Mouse (Mus musculus) hindbrain, postnatal 0 days (tissue): ENCODE measurements at regions not wholly inside any gene's neighbourhood (a gene's known extent, or its start where the extent isn't known, plus 50 kb on each side); places are given as distances from the start of the nearest gene placed in this dataset.

Experiments
- ATAC-seq: fragments of 200-750 bp; cut with Nextera tagmentation; 2 replicates; pipeline ENCODE4 v1.8.0; 2017; ENCODE audit warnings: mild to moderate bottlenecking, moderate TSS enrichment, moderate library complexity
- DNase-seq: peaks from one replicate; pipeline ENCODE4 v3.0.0-alpha.2; 2015; ENCODE audit warnings: low spot score
- H3K27ac ChIP-seq: fragments of 300-500 bp; sonication (generic); 2 replicates; pipeline ENCODE4 v1.5.1; 2014; ENCODE audit warnings: mild to moderate bottlenecking
- H3K27me3 ChIP-seq: fragments of 300-500 bp; sonication (generic); 2 replicates; pipeline ENCODE4 v1.6.1; 2014; ENCODE audit warnings: low read length, mixed read lengths; ENCODE audit not compliant: insufficient read depth
- H3K36me3 ChIP-seq: fragments of 300-500 bp; sonication (generic); 2 replicates; pipeline ENCODE4 v1.6.1; 2014; ENCODE audit warnings: low read length, mixed read lengths; ENCODE audit not compliant: insufficient read depth
- H3K4me1 ChIP-seq: fragments of 300-500 bp; sonication (generic); 2 replicates; pipeline ENCODE4 v1.6.1; 2014; ENCODE audit warnings: antibody characterized with exemption, low read length, mixed read lengths; ENCODE audit not compliant: insufficient read depth
- H3K4me2 ChIP-seq: fragments of 300-500 bp; sonication (generic); 2 replicates; pipeline ENCODE4 v1.6.1; 2014; ENCODE audit warnings: low read depth, mild to moderate bottlenecking, low read length, moderate library complexity, mixed read lengths
- H3K4me3 ChIP-seq: fragments of 300-500 bp; sonication (generic); 2 replicates; pipeline ENCODE4 v1.5.1; 2014; ENCODE audit warnings: low read length
- H3K9ac ChIP-seq: fragments of 300-500 bp; sonication (generic); replicated peaks from 2 replicates; pipeline ENCODE4 v1.6.1; 2014; ENCODE audit warnings: mild to moderate bottlenecking, low read length, moderate library complexity, mixed read lengths
- H3K9me3 ChIP-seq: fragments of 300-500 bp; sonication (generic); 2 replicates; pipeline ENCODE4 v1.6.1; 2016; ENCODE audit warnings: low read length, mixed read lengths
- CTCF ChIP-seq: IDR thresholded peaks from 2 replicates; pipeline ENCODE4 v1.5.1; 2016; ENCODE audit warnings: antibody characterized with exemption, control low read depth, low read depth
- WGBS: fragments of 180-500 bp; shearing (Covaris S2); extraction: QIAGEN DNeasy Blood & Tissue Kit; methylation state at CpG from one replicate; pipeline ENCODE4 v1.1.7; 2014; 5-methylcytosine and 5-hydroxymethylcytosine counted together

DNA sequence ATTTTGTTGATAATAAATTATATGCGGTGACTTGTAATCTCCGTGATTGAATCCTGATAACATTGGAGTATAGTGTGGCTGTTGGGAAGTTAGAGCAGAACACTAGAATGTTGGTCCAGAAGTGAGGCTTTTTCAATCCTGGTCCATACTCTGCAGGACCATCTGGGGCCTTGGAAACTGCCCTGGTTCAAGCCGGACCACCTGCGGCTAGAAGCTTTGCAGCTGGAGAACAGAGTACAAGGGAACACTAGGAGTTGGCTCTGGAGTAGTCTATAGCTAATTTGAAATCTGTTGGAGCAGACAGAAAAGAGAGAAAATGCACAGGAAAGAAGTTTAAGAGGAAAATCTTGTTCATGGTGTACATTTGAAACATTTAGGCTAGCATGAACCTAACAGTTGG lies 79.0 kb downstream of the Casp12 start:
- H3K36me3 ChIP-seq, result no peaks in the 10 kb centered on the region
- no peaks in the 10 kb centered on the region for H3K9me3 ChIP-seq
- H3K27me3 ChIP-seq, result no peaks in the 10 kb centered on the region
- H3K4me1 ChIP-seq, result no peaks in the 10 kb centered on the region
- 88% methylated on average over 4 of the region's 4 CpGs for WGBS
- no peak overlapping the region for H3K27ac ChIP-seq
- no peak for TF ChIP-seq CTCF
- H3K4me2 ChIP-seq, result no peak overlapping the region
- peak; percentile 15 for DNase-seq
- ATAC-seq, result no peak
- no peak overlapping the region for H3K9ac ChIP-seq
- H3K4me3 ChIP-seq, result no peak overlapping the region

GRCm38 (mm10) chr9:5448180-5448579 lies 103.0 kb downstream of the Casp12 start:
- H3K9ac ChIP-seq, result no peak overlapping the region
- H3K36me3 ChIP-seq, result no peaks in the 10 kb centered on the region
- 62% methylated on average over 2 of the region's 2 CpGs for WGBS
- H3K4me1 ChIP-seq, result no peaks in the 10 kb centered on the region
- TF ChIP-seq CTCF, result no peak
- H3K9me3 ChIP-seq, result no peaks in the 10 kb centered on the region
- H3K4me3 ChIP-seq, result no peak overlapping the region
- H3K27ac ChIP-seq, result no peak overlapping the region
- H3K4me2 ChIP-seq, result no peak overlapping the region
- no peak for ATAC-seq
- no peaks in the 10 kb centered on the region for H3K27me3 ChIP-seq
- DNase-seq, result peak; percentile 20

DNA sequence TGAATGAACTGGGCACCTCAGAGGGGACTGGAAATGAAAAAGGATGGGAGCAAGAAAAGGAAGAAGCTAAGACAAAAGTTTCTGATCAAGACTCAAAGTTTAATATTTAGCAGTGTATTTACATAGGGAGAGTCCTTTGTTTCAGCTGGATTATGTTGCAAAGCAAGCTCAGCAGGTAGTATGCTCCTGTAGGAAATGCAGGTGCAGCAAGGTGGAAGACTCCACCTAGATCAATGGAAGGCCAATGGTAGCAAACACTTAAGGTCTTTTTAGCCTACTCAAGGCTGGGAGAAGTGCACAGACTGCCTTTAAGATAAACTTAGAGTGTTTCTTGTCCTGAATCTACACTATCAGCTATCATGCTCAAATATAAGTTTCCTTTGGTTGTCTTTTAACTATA lies 111.4 kb downstream of the Casp12 start:
- no peaks in the 10 kb centered on the region for H3K27me3 ChIP-seq
- no peaks in the 10 kb centered on the region for H3K9me3 ChIP-seq
- H3K36me3 ChIP-seq, result no peaks in the 10 kb centered on the region
- no peak overlapping the region for H3K27ac ChIP-seq
- no peak overlapping the region for H3K9ac ChIP-seq
- H3K4me2 ChIP-seq, result no peak overlapping the region
- ATAC-seq, result no peak
- TF ChIP-seq CTCF, result no peak
- DNase-seq, result no peak
- no peaks in the 10 kb centered on the region for H3K4me1 ChIP-seq
- no peak overlapping the region for H3K4me3 ChIP-seq

DNA sequence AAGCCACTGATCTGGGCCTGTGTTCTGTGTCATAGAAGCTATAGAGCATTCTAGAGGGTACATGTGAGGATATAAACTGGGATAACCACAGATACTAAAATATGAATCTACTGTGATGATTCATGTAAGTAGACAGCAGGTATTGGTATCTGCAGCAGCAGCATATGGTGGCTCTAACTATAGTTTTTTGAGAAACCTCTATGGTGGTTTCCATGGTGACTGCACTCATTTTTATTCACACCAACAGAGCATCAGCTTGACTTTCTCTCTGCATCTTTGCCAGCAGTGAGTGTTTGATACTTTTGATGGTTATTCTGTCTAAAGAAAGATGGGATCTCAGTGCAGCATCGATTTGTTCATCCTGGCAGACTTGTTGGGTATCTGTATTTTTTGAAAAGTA lies 126.8 kb downstream of the Casp12 start:
- 74% methylated on average over 1 of the region's 1 CpGs for WGBS
- H3K4me2 ChIP-seq, result no peak overlapping the region

GRCm38 (mm10) chr9:5474271-5474670 lies 129.0 kb downstream of the Casp12 start:
- DNase-seq (no peak), ATAC-seq (no peak)
- no peaks in the 10 kb centered on the region for H3K27me3 ChIP-seq
- H3K4me3 ChIP-seq, result no peak overlapping the region
- no peak overlapping the region for H3K4me2 ChIP-seq
- no peaks in the 10 kb centered on the region for H3K9me3 ChIP-seq
- TF ChIP-seq CTCF, result no peak
- no peak overlapping the region for H3K9ac ChIP-seq
- no peaks in the 10 kb centered on the region for H3K4me1 ChIP-seq
- H3K36me3 ChIP-seq, result no peaks in the 10 kb centered on the region
- no peak overlapping the region for H3K27ac ChIP-seq

More for the DNA sequence above, 126.8 kb downstream of the Casp12 start:
- DNase-seq, result no peak
- ATAC-seq, result no peak
- no peak for TF ChIP-seq CTCF
- H3K4me3 ChIP-seq, result no peak overlapping the region
- H3K4me1 ChIP-seq, result no peaks in the 10 kb centered on the region
- H3K36me3 ChIP-seq, result no peaks in the 10 kb centered on the region
- no peak overlapping the region for H3K9ac ChIP-seq
- H3K27ac ChIP-seq, result no peak overlapping the region
- H3K9me3 ChIP-seq, result no peaks in the 10 kb centered on the region
- H3K27me3 ChIP-seq, result no peaks in the 10 kb centered on the region

DNA sequence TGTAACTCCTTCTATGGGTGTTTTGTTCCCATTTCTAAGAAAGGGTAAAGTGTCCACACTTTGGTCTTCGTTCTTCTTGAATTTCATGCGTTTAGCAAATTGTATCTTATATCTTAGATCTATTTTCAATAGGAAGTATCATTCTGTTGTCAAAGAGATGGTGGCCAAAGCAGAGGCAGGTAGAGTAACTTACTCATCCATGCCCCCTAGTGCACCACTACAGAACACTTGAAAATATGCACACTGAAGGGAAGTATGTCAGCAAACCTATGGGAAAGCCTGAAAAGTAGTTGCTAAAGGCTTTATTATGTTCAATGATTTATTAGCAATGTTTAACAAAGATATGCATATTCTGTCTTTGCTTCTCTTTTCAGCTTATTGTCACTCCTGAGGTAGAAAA lies 140.0 kb downstream of the Casp12 start:
- Histone ChIP-seq H3K4me3 (no peak overlapping the region), H3K27ac (no peak overlapping the region), H3K9me3 (no peaks in the 10 kb centered on the region), H3K27me3 (no peaks in the 10 kb centered on the region), H3K4me1 (no peaks in the 10 kb centered on the region), H3K36me3 (no peaks in the 10 kb centered on the region), H3K4me2 (no peak overlapping the region), H3K9ac (no peak overlapping the region)
- DNase-seq (no peak), ATAC-seq (no peak)
- 96% methylated on average over 2 of the region's 2 CpGs for whole genome bisulfite sequencing
- no peak for TF ChIP-seq CTCF

DNA sequence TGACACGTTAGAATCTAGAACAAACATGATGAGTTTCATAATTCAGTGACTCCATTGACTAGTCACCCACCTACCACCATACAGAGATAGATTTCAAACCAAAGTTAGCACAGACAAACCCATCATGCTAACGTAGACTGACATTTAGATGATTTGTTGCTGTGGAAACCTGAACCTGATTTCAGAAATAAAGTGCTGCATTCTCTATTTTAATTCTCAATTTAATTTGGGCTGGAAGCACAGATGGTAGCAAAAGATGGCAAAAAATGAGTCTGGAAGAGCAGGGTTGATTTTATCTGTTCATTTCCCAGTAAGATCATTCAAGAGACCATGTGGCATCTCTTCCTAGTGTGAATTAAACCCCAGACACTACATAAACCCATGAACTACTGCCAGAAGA lies 151.6 kb downstream of the Casp12 start:
- no peaks in the 10 kb centered on the region for H3K4me1 ChIP-seq
- H3K27ac ChIP-seq, result no peak overlapping the region
- 66% methylated on average over 2 of the region's 2 CpGs for WGBS
- no peaks in the 10 kb centered on the region for H3K27me3 ChIP-seq
- ATAC-seq, result no peak
- no peak overlapping the region for H3K9ac ChIP-seq
- no peak for DNase-seq
- no peak overlapping the region for H3K4me3 ChIP-seq
- no peak for TF ChIP-seq CTCF
- H3K9me3 ChIP-seq, result no peaks in the 10 kb centered on the region
- no peak overlapping the region for H3K4me2 ChIP-seq
- no peaks in the 10 kb centered on the region for H3K36me3 ChIP-seq
